Mouse (Mus musculus): ENCODE measurements around the gene Gcm1. TPM values are rescaled to one million over a fixed set of nuclear protein-coding genes. Genes with fewer than 3 reads are reported as not detected.

Gene Gcm1
- polyA plus RNA-seq, 1 experiment from 2014 or later, result not detected

GRCm38 (mm10) chr9:78032930-78033329 is 18.8 kb upstream of the Gcm1 start:
- H3K4me2 ChIP-seq, result no peak overlapping the region
- H3K36me3 ChIP-seq (ENCODE audit: control insufficient read depth, insufficient read depth, low read length), result no peaks in the 10 kb centered on the region
- 81% methylated on average over 4 of the region's 4 CpGs for WGBS (ENCODE audit: insufficient replicate concordance)
- no peaks in the 10 kb centered on the region for H3K4me1 ChIP-seq (ENCODE audit: control insufficient read depth, insufficient read depth, low read length)
- no peak overlapping the region for H3K9ac ChIP-seq (ENCODE audit: low read depth, low read length)
- no peaks in the 10 kb centered on the region for H3K27me3 ChIP-seq (ENCODE audit: control insufficient read depth, insufficient read depth, low read length)
- ATAC-seq (replicated peaks; ENCODE audit: insufficient number of reproducible peaks, low FRiP score, low TSS enrichment), result no peak
- H3K9me3 ChIP-seq (replicated peaks; ENCODE audit: control insufficient read depth, low read length), result no peaks in the 10 kb centered on the region
- H3K27ac ChIP-seq (ENCODE audit: low read depth, low read length), result no peak overlapping the region
- H3K4me3 ChIP-seq (ENCODE audit: low read depth, low read length), result no peak overlapping the region

DNA sequence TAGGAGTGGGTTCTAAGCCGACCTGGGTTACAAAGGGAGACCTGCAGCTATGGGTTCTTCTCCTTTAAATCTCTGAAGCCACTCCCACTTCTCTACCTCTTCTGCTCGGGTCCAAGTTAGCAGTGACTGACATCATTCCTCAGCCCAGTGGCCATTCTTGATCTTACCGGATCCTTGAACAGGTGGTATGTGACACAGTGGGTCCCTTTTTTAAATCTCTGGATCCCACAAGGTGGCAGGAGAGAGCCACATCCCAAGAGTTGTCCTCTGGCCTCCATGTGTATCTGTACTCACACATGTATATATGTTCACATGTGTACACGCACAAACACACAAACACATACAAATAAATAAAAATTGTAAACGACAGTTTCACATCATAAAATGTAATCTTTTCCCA is 16.4 kb upstream of the Gcm1 start:
- no peaks in the 10 kb centered on the region for H3K36me3 ChIP-seq (ENCODE audit: control insufficient read depth, insufficient read depth, low read length)
- no peak for ATAC-seq (replicated peaks; ENCODE audit: insufficient number of reproducible peaks, low FRiP score, low TSS enrichment)
- H3K4me3 ChIP-seq (ENCODE audit: low read depth, low read length), result no peak overlapping the region
- H3K4me1 ChIP-seq (ENCODE audit: control insufficient read depth, insufficient read depth, low read length), result no peaks in the 10 kb centered on the region
- no peaks in the 10 kb centered on the region for H3K9me3 ChIP-seq (replicated peaks; ENCODE audit: control insufficient read depth, low read length)
- H3K27ac ChIP-seq (ENCODE audit: low read depth, low read length), result no peak overlapping the region
- WGBS (ENCODE audit: insufficient replicate concordance), result 71% methylated on average over 5 of the region's 5 CpGs
- no peak overlapping the region for H3K4me2 ChIP-seq
- no peaks in the 10 kb centered on the region for H3K27me3 ChIP-seq (ENCODE audit: control insufficient read depth, insufficient read depth, low read length)
- H3K9ac ChIP-seq (ENCODE audit: low read depth, low read length), result no peak overlapping the region

DNA sequence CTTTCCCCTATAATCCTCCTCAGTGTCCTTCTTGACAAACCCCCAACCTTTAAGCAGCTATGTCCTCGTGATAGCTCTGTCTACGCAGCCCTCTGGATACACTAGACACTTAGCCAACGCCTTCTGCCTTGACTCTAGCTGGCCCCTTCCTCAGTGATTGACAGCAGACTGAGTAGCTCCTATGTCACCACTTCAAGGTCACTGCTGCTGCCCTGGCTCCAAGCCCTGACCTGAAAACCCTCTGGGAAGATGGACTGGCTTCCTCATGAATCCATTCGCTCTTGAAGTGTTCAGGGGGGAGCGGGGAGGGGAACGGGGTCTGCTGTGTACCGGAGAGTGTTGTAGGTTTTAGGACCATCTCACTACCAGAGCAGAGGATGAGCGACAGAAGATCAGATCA is 15.9 kb upstream of the Gcm1 start:
- Histone ChIP-seq H3K27ac (ENCODE audit: low read depth, low read length) (no peak overlapping the region), H3K36me3 (ENCODE audit: control insufficient read depth, insufficient read depth, low read length) (no peaks in the 10 kb centered on the region), H3K4me2 (no peak overlapping the region), H3K4me1 (ENCODE audit: control insufficient read depth, insufficient read depth, low read length) (no peaks in the 10 kb centered on the region), H3K4me3 (ENCODE audit: low read depth, low read length) (no peak overlapping the region), H3K9me3 (replicated peaks; ENCODE audit: control insufficient read depth, low read length) (no peaks in the 10 kb centered on the region), H3K9ac (ENCODE audit: low read depth, low read length) (no peak overlapping the region), H3K27me3 (ENCODE audit: control insufficient read depth, insufficient read depth, low read length) (no peaks in the 10 kb centered on the region)
- 70% methylated on average over 8 of the region's 8 CpGs for WGBS (ENCODE audit: insufficient replicate concordance)
- no peak for ATAC-seq (replicated peaks; ENCODE audit: insufficient number of reproducible peaks, low FRiP score, low TSS enrichment)

DNA sequence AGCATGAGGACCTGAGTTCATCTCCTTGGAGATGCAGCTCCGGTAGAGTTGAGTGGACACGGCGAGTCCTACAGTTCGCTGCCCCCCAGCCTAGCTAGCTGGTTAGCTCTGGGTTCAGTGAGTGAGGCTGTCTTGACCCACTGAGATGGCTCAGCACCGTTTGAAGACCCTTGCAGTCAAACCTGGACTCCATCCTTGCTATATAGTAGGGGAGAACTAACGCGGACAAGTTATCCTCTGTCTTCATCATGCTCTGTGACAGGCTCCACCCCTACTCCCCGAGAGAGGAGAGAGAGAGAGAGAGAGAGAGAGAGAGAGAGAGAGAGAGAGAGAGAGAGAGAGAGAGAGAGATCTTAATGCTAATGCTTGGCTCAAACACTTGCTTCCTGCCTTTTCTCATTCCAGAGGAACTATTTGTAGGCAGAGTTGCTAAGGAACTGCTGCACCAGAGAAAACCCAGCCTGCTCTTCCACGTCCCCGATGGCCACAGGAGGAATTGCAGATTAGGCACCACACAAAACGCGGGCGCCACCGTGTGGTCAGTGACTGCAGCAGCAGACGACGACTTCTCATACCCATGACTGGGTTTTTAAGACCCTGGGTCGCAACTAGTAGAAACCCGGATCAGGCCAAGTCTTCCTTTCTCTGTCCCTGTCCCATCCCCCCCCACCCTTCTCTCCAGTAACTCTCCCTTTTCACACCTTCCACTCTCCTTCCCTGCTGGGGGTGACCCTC is 12.8 kb upstream of the Gcm1 start:
- Histone ChIP-seq H3K4me3 (ENCODE audit: low read depth, low read length) (no peak overlapping the region), H3K9ac (ENCODE audit: low read depth, low read length) (no peak overlapping the region), H3K27me3 (ENCODE audit: control insufficient read depth, insufficient read depth, low read length) (no peaks in the 10 kb centered on the region), H3K9me3 (replicated peaks; ENCODE audit: control insufficient read depth, low read length) (no peaks in the 10 kb centered on the region), H3K36me3 (ENCODE audit: control insufficient read depth, insufficient read depth, low read length) (no peaks in the 10 kb centered on the region), H3K27ac (ENCODE audit: low read depth, low read length) (no peak overlapping the region), H3K4me1 (ENCODE audit: control insufficient read depth, insufficient read depth, low read length) (no peaks in the 10 kb centered on the region), H3K4me2 (no peak overlapping the region)
- ATAC-seq (replicated peaks; ENCODE audit: insufficient number of reproducible peaks, low FRiP score, low TSS enrichment), result 0 out of 2 replicates have a peak, but pooled peaks have one; percentile 39
- WGBS (ENCODE audit: insufficient replicate concordance), result 34% methylated on average over 18 of the region's 18 CpGs

GRCm38 (mm10) chr9:78045171-78045570 is 6.6 kb upstream of the Gcm1 start:
- Histone ChIP-seq H3K27ac (ENCODE audit: low read depth, low read length) (peak overlapping the region; percentile 50), H3K4me1 (ENCODE audit: control insufficient read depth, insufficient read depth, low read length) (0 out of 2 replicates have a peak, but pooled peaks cover 5% of the 10 kb centered on the region), H3K36me3 (ENCODE audit: control insufficient read depth, insufficient read depth, low read length) (no peaks in the 10 kb centered on the region), H3K4me2 (no peak overlapping the region), H3K27me3 (ENCODE audit: control insufficient read depth, insufficient read depth, low read length) (no peaks in the 10 kb centered on the region), H3K9me3 (replicated peaks; ENCODE audit: control insufficient read depth, low read length) (no peaks in the 10 kb centered on the region), H3K4me3 (ENCODE audit: low read depth, low read length) (no peak overlapping the region), H3K9ac (ENCODE audit: low read depth, low read length) (no peak overlapping the region)
- 0 out of 2 replicates have a peak, but pooled peaks have one; percentile 35 for ATAC-seq (replicated peaks; ENCODE audit: insufficient number of reproducible peaks, low FRiP score, low TSS enrichment)
- WGBS (ENCODE audit: insufficient replicate concordance), result 34% methylated on average over 6 of the region's 6 CpGs

DNA sequence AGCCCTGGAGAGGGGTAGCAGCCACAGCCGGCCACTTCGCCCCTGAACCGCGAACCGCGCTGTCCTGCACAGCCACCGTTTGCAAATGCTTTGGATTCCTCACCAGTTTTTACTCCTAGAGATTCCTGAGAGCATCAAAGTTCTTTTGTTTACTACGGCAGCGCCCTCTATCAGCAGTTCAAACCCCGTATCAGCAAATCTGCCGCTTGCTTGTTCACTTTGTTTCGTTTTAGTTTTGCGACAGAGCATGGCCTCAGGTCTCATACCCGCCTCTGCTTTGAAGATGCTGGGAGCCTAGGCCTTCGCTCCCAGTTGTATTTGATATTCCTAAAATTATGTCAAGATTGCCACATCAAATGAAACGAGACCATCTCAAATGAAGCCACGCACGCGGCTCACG is 5.0 kb upstream of the Gcm1 start:
- Histone ChIP-seq H3K9me3 (replicated peaks; ENCODE audit: control insufficient read depth, low read length) (no peaks in the 10 kb centered on the region), H3K9ac (ENCODE audit: low read depth, low read length) (peak overlapping the region; percentile 49; the same call in 1 of the 2 replicates), H3K27me3 (ENCODE audit: control insufficient read depth, insufficient read depth, low read length) (no peaks in the 10 kb centered on the region), H3K36me3 (ENCODE audit: control insufficient read depth, insufficient read depth, low read length) (no peaks in the 10 kb centered on the region), H3K27ac (ENCODE audit: low read depth, low read length) (no peak overlapping the region), H3K4me2 (peak overlapping the region; percentile 43), H3K4me1 (ENCODE audit: control insufficient read depth, insufficient read depth, low read length) (0 out of 2 replicates have a peak, but pooled peaks cover 5% of the 10 kb centered on the region), H3K4me3 (ENCODE audit: low read depth, low read length) (peak overlapping the region; percentile 0; the same call in 1 of the 2 replicates)
- 29% methylated on average over 20 of the region's 20 CpGs for WGBS (ENCODE audit: insufficient replicate concordance)
- ATAC-seq (replicated peaks; ENCODE audit: insufficient number of reproducible peaks, low FRiP score, low TSS enrichment), result no peak

DNA sequence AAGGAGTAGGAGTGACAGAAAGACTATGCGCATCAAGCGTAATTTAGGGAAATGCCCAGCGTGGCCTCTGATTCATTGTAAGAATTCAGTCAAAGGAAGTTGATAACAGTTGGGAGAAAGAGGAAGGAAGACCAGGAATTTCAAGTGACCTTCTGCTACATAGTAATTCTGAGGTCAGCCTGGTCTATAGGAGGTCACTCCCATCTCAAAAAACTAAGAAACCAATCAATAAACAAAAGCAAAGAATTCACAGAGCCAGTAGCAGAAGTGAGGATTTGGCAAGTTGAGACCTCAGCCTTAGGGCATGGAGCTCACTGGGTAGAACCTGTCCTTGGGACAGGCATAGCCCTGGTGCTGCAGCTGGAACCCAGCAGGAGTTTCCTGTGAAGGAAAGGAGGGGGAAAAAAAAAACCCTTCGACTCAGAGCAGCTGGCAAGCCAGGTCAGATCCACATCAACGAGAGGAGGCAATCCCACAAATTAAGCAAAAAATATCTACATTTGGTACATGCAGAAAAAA is 1.2 kb upstream of the Gcm1 start:
- Histone ChIP-seq H3K9ac (ENCODE audit: low read depth, low read length) (no peak overlapping the region), H3K4me1 (ENCODE audit: control insufficient read depth, insufficient read depth, low read length) (0 out of 2 replicates have a peak, but pooled peaks cover 2% of the 10 kb centered on the region), H3K27ac (ENCODE audit: low read depth, low read length) (no peak overlapping the region), H3K27me3 (ENCODE audit: control insufficient read depth, insufficient read depth, low read length) (no peaks in the 10 kb centered on the region), H3K4me2 (no peak overlapping the region), H3K36me3 (ENCODE audit: control insufficient read depth, insufficient read depth, low read length) (no peaks in the 10 kb centered on the region), H3K9me3 (replicated peaks; ENCODE audit: control insufficient read depth, low read length) (no peaks in the 10 kb centered on the region), H3K4me3 (ENCODE audit: low read depth, low read length) (no peak overlapping the region)
- no peak for ATAC-seq (replicated peaks; ENCODE audit: insufficient number of reproducible peaks, low FRiP score, low TSS enrichment)
- 40% methylated on average over 5 of the region's 5 CpGs for WGBS (ENCODE audit: insufficient replicate concordance)

DNA sequence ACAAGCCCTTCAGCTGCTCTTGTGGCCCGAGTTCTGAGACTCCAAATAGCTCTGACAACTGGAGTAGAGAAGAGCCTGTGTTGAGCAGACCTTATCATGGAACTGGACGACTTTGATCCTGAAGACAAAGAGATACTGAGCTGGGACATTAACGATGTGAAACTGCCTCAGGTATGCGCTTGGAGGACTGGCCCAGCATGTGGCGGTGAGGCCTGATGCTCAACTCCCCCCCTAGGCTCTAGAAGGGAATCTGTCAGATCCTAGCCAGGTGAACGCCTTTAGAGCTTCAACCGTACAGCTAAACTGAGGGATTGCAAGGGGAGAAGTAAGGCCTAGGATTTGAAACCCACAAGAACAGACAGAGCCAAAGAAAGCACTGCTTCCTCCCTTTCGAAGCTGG is 2.1 kb downstream of the Gcm1 start:
- 65% methylated on average over 8 of the region's 8 CpGs for WGBS (ENCODE audit: insufficient replicate concordance)
- H3K9me3 ChIP-seq (replicated peaks; ENCODE audit: control insufficient read depth, low read length), result no peaks in the 10 kb centered on the region
- H3K27me3 ChIP-seq (ENCODE audit: control insufficient read depth, insufficient read depth, low read length), result no peaks in the 10 kb centered on the region
- no peak overlapping the region for H3K27ac ChIP-seq (ENCODE audit: low read depth, low read length)
- H3K4me1 ChIP-seq (ENCODE audit: control insufficient read depth, insufficient read depth, low read length), result peaks cover under 1% of the 10 kb centered on the region; the same call in 1 of the 2 replicates
- no peak overlapping the region for H3K4me2 ChIP-seq
- no peaks in the 10 kb centered on the region for H3K36me3 ChIP-seq (ENCODE audit: control insufficient read depth, insufficient read depth, low read length)
- H3K9ac ChIP-seq (ENCODE audit: low read depth, low read length), result no peak overlapping the region
- H3K4me3 ChIP-seq (ENCODE audit: low read depth, low read length), result no peak overlapping the region
- ATAC-seq (replicated peaks; ENCODE audit: insufficient number of reproducible peaks, low FRiP score, low TSS enrichment), result no peak

- no peak for ATAC-seq (replicated peaks; ENCODE audit: insufficient number of reproducible peaks, low FRiP score, low TSS enrichment)
- no peak overlapping the region for H3K27ac ChIP-seq (ENCODE audit: low read depth, low read length)
- H3K36me3 ChIP-seq (ENCODE audit: control insufficient read depth, insufficient read depth, low read length), result no peaks in the 10 kb centered on the region
- H3K9ac ChIP-seq (ENCODE audit: low read depth, low read length), result no peak overlapping the region
- 75% methylated on average over 3 of the region's 3 CpGs for WGBS (ENCODE audit: insufficient replicate concordance)
- H3K9me3 ChIP-seq (replicated peaks; ENCODE audit: control insufficient read depth, low read length), result no peaks in the 10 kb centered on the region
- no peak overlapping the region for H3K4me3 ChIP-seq (ENCODE audit: low read depth, low read length)
- no peak overlapping the region for H3K4me2 ChIP-seq
- no peaks in the 10 kb centered on the region for H3K27me3 ChIP-seq (ENCODE audit: control insufficient read depth, insufficient read depth, low read length)
- peaks cover 3% of the 10 kb centered on the region; the same call in 1 of the 2 replicates for H3K4me1 ChIP-seq (ENCODE audit: control insufficient read depth, insufficient read depth, low read length)
Observed at GRCm38 (mm10) chr9:78054298-78054697, 2.6 kb downstream of the Gcm1 start.

Data from heart, embryonic 11.5 days (tissue).